Mouse (Mus musculus) embryonic facial prominence, embryonic 15.5 days (tissue): ENCODE measurements around the gene Pip5k1c. TPM values are rescaled to one million over a fixed set of nuclear protein-coding genes. Genes with fewer than 3 reads are reported as not detected.

Experiments
- ATAC-seq: fragments of 200-750 bp; cut with Nextera tagmentation; 2 replicates; pipeline ENCODE4 v1.8.0; 2017; ENCODE audit warnings: low read depth, moderate TSS enrichment; ENCODE audit not compliant: insufficient number of reproducible peaks, low FRiP score, low TSS enrichment
- H3K27ac ChIP-seq: fragments of 300-500 bp; sonication (generic); replicated peaks from 2 replicates; pipeline ENCODE4 v1.5.1; 2015; ENCODE audit warnings: mild to moderate bottlenecking, inconsistent platforms
- H3K27me3 ChIP-seq: fragments of 300-500 bp; sonication (generic); 2 replicates; pipeline ENCODE4 v1.6.1; 2015; ENCODE audit warnings: inconsistent platforms
- H3K36me3 ChIP-seq: fragments of 300-500 bp; sonication (generic); 2 replicates; pipeline ENCODE4 v1.6.1; 2015; ENCODE audit warnings: mild to moderate bottlenecking, inconsistent platforms
- H3K4me1 ChIP-seq: fragments of 300-500 bp; sonication (generic); 2 replicates; pipeline ENCODE4 v1.6.1; 2015; ENCODE audit warnings: inconsistent platforms
- H3K4me2 ChIP-seq: fragments of 300-500 bp; sonication (generic); replicated peaks from 2 replicates; pipeline ENCODE4 v1.6.1; 2015; ENCODE audit warnings: mild to moderate bottlenecking, inconsistent platforms
- H3K4me3 ChIP-seq: fragments of 300-500 bp; sonication (generic); replicated peaks from 2 replicates; pipeline ENCODE4 v1.5.1; 2015; ENCODE audit warnings: mild to moderate bottlenecking, inconsistent platforms
- H3K9ac ChIP-seq: fragments of 300-500 bp; sonication (generic); 2 replicates; pipeline ENCODE4 v1.6.1; 2015; ENCODE audit warnings: inconsistent platforms
- H3K9me3 ChIP-seq: fragments of 300-500 bp; sonication (generic); replicated peaks from 2 replicates; pipeline ENCODE4 v1.6.1; 2016; ENCODE audit warnings: inconsistent platforms
- WGBS: fragments of 180-500 bp; shearing (Covaris S2); methylation state at CpG from one replicate; pipeline ENCODE4 v1.1.7; 2015; 5-methylcytosine and 5-hydroxymethylcytosine counted together
- polyA plus RNA-seq: library from polyadenylated mRNA; unstranded; fragments of >200 nt; fragmentation: Nextera tagmentation; extraction: Ambion mirVana; gene quantifications from 2 replicates; pipeline ENCODE4 v1.2.1, GENCODE M21; 2015

The Pip5k1c gene
- polyA plus RNA-seq, 1 experiment from 2014 or later = 53.8 TPM

- Histone ChIP-seq H3K27ac (no peak overlapping the region), H3K9me3 (no peaks in the 10 kb centered on the region), H3K27me3 (peaks cover 46% of the 10 kb centered on the region), H3K4me1 (peaks cover 31% of the 10 kb centered on the region), H3K36me3 (no peaks in the 10 kb centered on the region), H3K4me2 (peak overlapping the region; percentile 74), H3K4me3 (peak overlapping the region; percentile 44), H3K9ac (no peak overlapping the region)
- ATAC-seq = peak; percentile 69
- under 1% methylated on average over 54 of the region's 54 CpGs for WGBS
Measured at GRCm38 (mm10) chr10:81285694-81286450, 6.9 kb upstream of the Pip5k1c start.

- no peaks in the 10 kb centered on the region for H3K36me3 ChIP-seq
- peaks cover 38% of the 10 kb centered on the region for H3K4me1 ChIP-seq
- H3K4me2 ChIP-seq = peak overlapping the region; percentile 74; the same call in 1 of the 2 replicates
- H3K9ac ChIP-seq = no peak overlapping the region
- peaks cover 50% of the 10 kb centered on the region for H3K27me3 ChIP-seq
- no peak overlapping the region for H3K4me3 ChIP-seq
- no peaks in the 10 kb centered on the region for H3K9me3 ChIP-seq
- WGBS = 33% methylated on average over 6 of the region's 6 CpGs
- no peak overlapping the region for H3K27ac ChIP-seq
- no peak for ATAC-seq
Measured at GRCm38 (mm10) chr10:81286586-81286985, 6.2 kb upstream of the Pip5k1c start.

- H3K9me3 ChIP-seq = no peaks in the 10 kb centered on the region
- WGBS = 59% methylated on average over 8 of the region's 8 CpGs
- no peak for ATAC-seq
- H3K9ac ChIP-seq = no peak overlapping the region
- peaks cover 41% of the 10 kb centered on the region for H3K4me1 ChIP-seq
- no peaks in the 10 kb centered on the region for H3K36me3 ChIP-seq
- peaks cover 47% of the 10 kb centered on the region for H3K27me3 ChIP-seq
- H3K4me2 ChIP-seq = no peak overlapping the region
- H3K27ac ChIP-seq = no peak overlapping the region
- H3K4me3 ChIP-seq = no peak overlapping the region
Measured at GRCm38 (mm10) chr10:81287513-81288157, 5.1 kb upstream of the Pip5k1c start.

- H3K27me3 ChIP-seq = peaks cover 40% of the 10 kb centered on the region
Measured at GRCm38 (mm10) chr10:81288601-81289000, 4.2 kb upstream of the Pip5k1c start.

DNA sequence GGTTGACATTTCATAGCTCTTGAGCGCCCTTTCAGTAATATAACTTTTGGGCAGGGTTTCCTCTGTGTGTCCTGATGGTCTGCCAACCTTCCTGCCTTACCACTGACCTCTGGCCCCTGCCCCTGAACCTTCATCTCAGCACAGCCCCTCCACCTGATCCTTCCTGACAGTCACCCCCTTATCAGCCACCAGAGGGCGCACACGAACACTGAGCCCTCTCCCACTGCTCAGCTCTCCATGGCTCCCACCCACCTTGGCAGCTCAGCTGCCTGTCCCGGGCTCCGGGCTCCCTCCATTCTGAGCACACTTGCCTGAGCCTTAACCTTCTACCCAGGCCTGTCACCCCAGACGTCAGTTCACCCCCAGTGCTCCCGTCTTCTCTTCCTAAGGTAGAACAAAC lies 3.5 kb upstream of the Pip5k1c start:
- ATAC-seq = no peak
- Histone ChIP-seq H3K36me3 (no peaks in the 10 kb centered on the region), H3K9ac (no peak overlapping the region), H3K4me1 (peaks cover 44% of the 10 kb centered on the region), H3K9me3 (no peaks in the 10 kb centered on the region), H3K27ac (0 out of 2 replicates have a peak overlapping the region, but pooled peaks have one; percentile 34), H3K27me3 (peaks cover 33% of the 10 kb centered on the region), H3K4me3 (no peak overlapping the region), H3K4me2 (no peak overlapping the region)
- 6% methylated on average over 7 of the region's 7 CpGs for WGBS

More at GRCm38 (mm10) chr10:81288601-81289000, 4.2 kb upstream of the Pip5k1c start:
- H3K4me1 ChIP-seq = peaks cover 44% of the 10 kb centered on the region
- 27% methylated on average over 6 of the region's 6 CpGs for WGBS
- no peaks in the 10 kb centered on the region for H3K9me3 ChIP-seq
- no peak for ATAC-seq
- H3K4me3 ChIP-seq = no peak overlapping the region
- H3K36me3 ChIP-seq = no peaks in the 10 kb centered on the region
- H3K9ac ChIP-seq = no peak overlapping the region
- H3K27ac ChIP-seq = no peak overlapping the region
- no peak overlapping the region for H3K4me2 ChIP-seq

GRCm38 (mm10) chr10:81289811-81290210 lies 3.0 kb upstream of the Pip5k1c start:
- Histone ChIP-seq H3K27ac (no peak overlapping the region), H3K9ac (no peak overlapping the region), H3K4me2 (no peak overlapping the region), H3K36me3 (no peaks in the 10 kb centered on the region), H3K9me3 (no peaks in the 10 kb centered on the region), H3K4me1 (peaks cover 45% of the 10 kb centered on the region), H3K27me3 (peaks cover 28% of the 10 kb centered on the region), H3K4me3 (no peak overlapping the region; the same call in 1 of the 2 replicates)
- WGBS = 59% methylated on average over 14 of the region's 14 CpGs
- ATAC-seq = no peak

DNA sequence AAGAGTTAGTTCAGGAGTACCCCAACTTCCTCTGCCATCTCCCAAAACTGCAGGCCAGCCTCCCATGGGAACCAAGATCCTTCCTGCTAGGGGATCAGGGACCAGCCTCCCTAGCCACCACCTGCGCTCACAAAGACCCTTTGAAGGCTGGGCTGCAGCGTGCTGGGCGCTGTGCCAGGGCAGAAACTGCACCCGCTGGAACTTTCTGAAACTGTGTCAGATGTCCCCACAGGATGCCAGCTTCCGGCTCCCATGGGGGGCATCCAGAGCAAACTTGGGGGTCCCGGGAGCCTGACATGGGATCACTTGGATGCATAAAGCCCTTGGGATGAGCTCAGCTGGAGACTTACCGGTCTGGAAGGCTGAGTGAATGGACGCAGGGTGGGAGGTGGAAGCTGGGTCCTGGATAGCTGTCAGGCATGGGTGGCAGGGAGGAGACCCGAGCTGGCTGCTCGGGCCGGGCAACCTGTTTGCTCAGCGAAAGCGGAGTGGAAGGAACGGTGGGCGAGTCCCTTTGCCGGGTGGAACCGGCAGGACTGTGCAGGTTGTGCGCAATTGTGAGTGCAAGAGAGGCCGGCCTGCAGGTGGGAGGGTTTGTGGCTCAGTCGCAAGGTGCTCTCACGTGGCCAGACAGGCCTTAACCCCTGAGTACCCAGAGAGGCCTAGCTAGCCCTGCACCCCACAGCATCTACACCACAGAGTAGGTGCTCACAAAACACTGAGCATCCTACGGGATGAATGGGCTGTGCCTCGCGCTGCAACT lies 1.9 kb upstream of the Pip5k1c start:
- no peaks in the 10 kb centered on the region for H3K9me3 ChIP-seq
- peaks cover 20% of the 10 kb centered on the region for H3K27me3 ChIP-seq
- H3K4me2 ChIP-seq = peak overlapping the region; percentile 24
- H3K27ac ChIP-seq = peak overlapping the region; percentile 75
- ATAC-seq = no peak
- H3K4me1 ChIP-seq = peaks cover 47% of the 10 kb centered on the region
- peak overlapping the region; percentile 19 for H3K4me3 ChIP-seq
- H3K36me3 ChIP-seq = no peaks in the 10 kb centered on the region
- 10% methylated on average over 24 of the region's 24 CpGs for WGBS
- H3K9ac ChIP-seq = no peak overlapping the region

DNA sequence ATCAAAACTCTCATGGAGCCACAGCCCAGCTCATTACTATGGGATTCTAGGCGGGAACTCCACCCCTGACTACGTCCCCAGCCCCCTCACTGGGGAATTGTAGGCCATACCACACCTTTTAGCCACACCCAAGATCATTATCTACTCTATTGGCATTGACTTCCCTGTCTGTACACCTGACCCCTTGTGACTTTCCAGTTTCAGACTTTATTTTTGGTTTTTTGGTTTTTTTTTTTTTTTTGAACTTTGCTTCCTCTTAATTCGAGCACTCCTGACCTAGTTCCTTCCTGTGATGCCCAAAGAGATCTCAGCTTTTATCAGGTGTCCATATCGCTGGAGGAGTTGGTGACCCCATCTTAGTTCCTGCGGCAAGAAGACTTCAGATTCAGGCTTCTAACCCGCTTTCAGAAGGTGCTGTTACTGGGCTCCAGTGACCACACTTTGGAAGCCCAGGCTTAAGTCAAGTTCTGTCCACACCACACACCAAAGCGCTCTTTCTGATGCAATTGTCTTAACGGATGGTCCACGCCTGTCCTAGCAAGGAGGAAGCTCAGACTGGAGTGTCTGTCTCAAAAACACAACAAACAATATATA lies 1.2 kb upstream of the Pip5k1c start, which contains the start of gene Tjp3:
Gene Tjp3, minus strand, starts transcription at position 71 of the 594 bp plus-strand sequence.
- peaks cover 20% of the 10 kb centered on the region for H3K27me3 ChIP-seq
- H3K36me3 ChIP-seq = no peaks in the 10 kb centered on the region
- 62% methylated on average over 9 of the region's 9 CpGs for WGBS
- H3K4me1 ChIP-seq = peaks cover 46% of the 10 kb centered on the region
- peak within 1 kb of the TSS; percentile 75 for H3K4me3 ChIP-seq
- H3K9ac ChIP-seq = no peak within 1 kb of the TSS
- peak within 1 kb of the TSS; percentile 75 for H3K27ac ChIP-seq
- ATAC-seq = no peak
- no peaks in the 10 kb centered on the region for H3K9me3 ChIP-seq
- peak within 1 kb of the TSS; percentile 88 for H3K4me2 ChIP-seq

DNA sequence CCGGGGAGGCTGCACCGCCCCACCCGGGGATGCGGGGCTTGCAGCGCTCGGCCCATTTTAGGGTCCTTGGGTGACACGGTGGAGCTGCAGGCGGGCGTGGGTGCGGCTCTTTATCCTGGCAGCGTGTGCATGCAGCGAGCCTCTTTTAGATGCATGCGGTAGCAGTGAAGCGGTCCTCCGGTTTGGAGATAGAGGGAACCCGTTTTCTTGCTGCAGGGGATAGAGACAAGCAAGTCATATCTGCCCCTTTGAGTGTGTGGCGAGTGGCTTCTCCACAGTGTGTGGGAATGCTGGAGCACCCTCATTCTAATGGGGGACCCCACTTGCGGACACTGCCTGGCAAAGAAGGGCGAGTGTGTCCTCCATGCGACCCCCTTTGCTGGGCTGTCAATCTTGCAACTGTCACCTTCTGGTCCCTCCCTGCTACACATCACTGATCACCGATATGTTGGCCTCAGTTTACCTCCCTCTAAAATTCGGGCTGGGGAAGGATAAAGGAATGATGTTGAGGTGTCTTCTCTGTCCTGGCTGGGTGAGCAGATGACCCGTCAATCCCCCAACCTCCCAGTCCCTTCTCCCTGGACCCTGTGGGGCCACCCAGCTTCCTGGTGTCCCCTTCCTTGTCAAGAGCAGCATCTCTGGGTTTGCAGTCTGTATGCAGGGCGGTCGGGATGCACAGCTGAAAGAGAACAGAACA lies 719 bp downstream of the Pip5k1c start:
- Histone ChIP-seq H3K4me3 (peak overlapping the region; percentile 75), H3K4me1 (peaks cover 52% of the 10 kb centered on the region), H3K27me3 (peaks cover 20% of the 10 kb centered on the region), H3K36me3 (no peaks in the 10 kb centered on the region), H3K9ac (peak overlapping the region; percentile 63), H3K4me2 (peak overlapping the region; percentile 88), H3K9me3 (no peaks in the 10 kb centered on the region), H3K27ac (peak overlapping the region; percentile 87)
- 3% methylated on average over 25 of the region's 25 CpGs for WGBS
- ATAC-seq = no peak

GRCm38 (mm10) chr10:81294442-81294841 lies 1.7 kb downstream of the Pip5k1c start:
- Histone ChIP-seq H3K4me2 (peak overlapping the region; percentile 88), H3K9me3 (no peaks in the 10 kb centered on the region), H3K4me1 (peaks cover 56% of the 10 kb centered on the region), H3K27me3 (peaks cover 20% of the 10 kb centered on the region), H3K27ac (no peak overlapping the region), H3K4me3 (peak overlapping the region; percentile 75), H3K9ac (0 out of 2 replicates have a peak overlapping the region, but pooled peaks have one; percentile 63), H3K36me3 (no peaks in the 10 kb centered on the region)
- WGBS = 40% methylated on average over 8 of the region's 8 CpGs
- ATAC-seq = no peak
